Mouse (Mus musculus): Measurements from ENCODE around the gene Pnpla5. TPM values are rescaled to one million over a fixed set of nuclear protein-coding genes. Genes with fewer than 3 reads are reported as not detected.
"Not testable (repeated sequence)": the region's sequence is repeated elsewhere in the genome, so short reads cannot be mapped to it uniquely, and the experiment has no call there.

The Pnpla5 gene
- polyA plus RNA-seq, 1 experiment: not detected

GRCm38 (mm10) chr15:84121036-84121435, 1.9 kb downstream of the Pnpla5 start:
- Histone ChIP-seq H3K4me1 (ENCODE audit: control insufficient read depth, insufficient read depth, low read length) (no peaks in the 10 kb centered on the region), H3K27ac (ENCODE audit: insufficient read depth, low read length) (no peak overlapping the region), H3K4me3 (ENCODE audit: insufficient read depth, low read length) (no peak overlapping the region)
- no peak for TF ChIP-seq POLR2A (IDR thresholded peaks at IDR 0.05; ENCODE audit: low read depth, low read length)
- TF ChIP-seq CTCF (IDR thresholded peaks at IDR 0.05; ENCODE audit: borderline replicate concordance, insufficient read depth, low read length): no peak

DNA sequence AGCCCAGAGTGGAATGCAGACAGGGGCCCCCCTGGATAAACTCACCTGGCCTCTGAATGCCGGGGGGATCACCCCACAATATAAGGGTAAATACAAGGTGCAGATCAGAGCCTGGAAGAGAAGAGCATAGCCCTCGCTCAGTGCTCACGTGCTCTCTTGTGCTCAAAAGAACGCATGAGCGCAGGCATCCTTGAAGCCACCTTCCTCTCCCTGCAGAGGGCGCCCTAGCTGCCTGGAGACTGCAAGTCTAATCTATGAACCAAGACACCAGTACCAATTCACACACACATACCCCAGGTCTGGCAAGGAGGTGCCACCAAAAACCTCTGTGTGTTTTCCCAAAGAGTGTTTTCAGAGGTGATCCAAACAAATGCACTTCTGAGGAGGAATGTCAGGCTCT, 2.4 kb downstream of the Pnpla5 start:
- TF ChIP-seq POLR2A (IDR thresholded peaks at IDR 0.05; ENCODE audit: low read depth, low read length): no peak
- peak; percentile 27; the same call in 1 of the 2 replicates for TF ChIP-seq CTCF (IDR thresholded peaks at IDR 0.05; ENCODE audit: borderline replicate concordance, insufficient read depth, low read length)
- no peak overlapping the region for H3K4me3 ChIP-seq (ENCODE audit: insufficient read depth, low read length)
- H3K4me1 ChIP-seq (ENCODE audit: control insufficient read depth, insufficient read depth, low read length): no peaks in the 10 kb centered on the region
- no peak overlapping the region for H3K27ac ChIP-seq (ENCODE audit: insufficient read depth, low read length)

- Histone ChIP-seq H3K27ac (ENCODE audit: insufficient read depth, low read length) (no peak overlapping the region), H3K4me3 (ENCODE audit: insufficient read depth, low read length) (no peak overlapping the region), H3K4me1 (ENCODE audit: control insufficient read depth, insufficient read depth, low read length) (no peaks in the 10 kb centered on the region)
- TF ChIP-seq POLR2A (IDR thresholded peaks at IDR 0.05; ENCODE audit: low read depth, low read length) (no peak), CTCF (IDR thresholded peaks at IDR 0.05; ENCODE audit: borderline replicate concordance, insufficient read depth, low read length) (no peak)
Measured at GRCm38 (mm10) chr15:84116466-84116865, 6.5 kb downstream of the Pnpla5 start.

- TF ChIP-seq CTCF (IDR thresholded peaks at IDR 0.05; ENCODE audit: borderline replicate concordance, insufficient read depth, low read length) (no peak), POLR2A (IDR thresholded peaks at IDR 0.05; ENCODE audit: low read depth, low read length) (no peak)
- H3K4me3 ChIP-seq (ENCODE audit: insufficient read depth, low read length): no peak overlapping the region
Measured at GRCm38 (mm10) chr15:84115727-84116126, 7.2 kb downstream of the Pnpla5 start.

GRCm38 (mm10) chr15:84113873-84114272, 9.1 kb downstream of the Pnpla5 start:
- TF ChIP-seq POLR2A (IDR thresholded peaks at IDR 0.05; ENCODE audit: low read depth, low read length): no peak
- TF ChIP-seq CTCF (IDR thresholded peaks at IDR 0.05; ENCODE audit: borderline replicate concordance, insufficient read depth, low read length): no peak
- no peak overlapping the region for H3K4me3 ChIP-seq (ENCODE audit: insufficient read depth, low read length)
- no peak overlapping the region for H3K27ac ChIP-seq (ENCODE audit: insufficient read depth, low read length)

More at GRCm38 (mm10) chr15:84115727-84116126, 7.2 kb downstream of the Pnpla5 start:
- no peak overlapping the region for H3K27ac ChIP-seq (ENCODE audit: insufficient read depth, low read length)
- no peaks in the 10 kb centered on the region for H3K4me1 ChIP-seq (ENCODE audit: control insufficient read depth, insufficient read depth, low read length)

DNA sequence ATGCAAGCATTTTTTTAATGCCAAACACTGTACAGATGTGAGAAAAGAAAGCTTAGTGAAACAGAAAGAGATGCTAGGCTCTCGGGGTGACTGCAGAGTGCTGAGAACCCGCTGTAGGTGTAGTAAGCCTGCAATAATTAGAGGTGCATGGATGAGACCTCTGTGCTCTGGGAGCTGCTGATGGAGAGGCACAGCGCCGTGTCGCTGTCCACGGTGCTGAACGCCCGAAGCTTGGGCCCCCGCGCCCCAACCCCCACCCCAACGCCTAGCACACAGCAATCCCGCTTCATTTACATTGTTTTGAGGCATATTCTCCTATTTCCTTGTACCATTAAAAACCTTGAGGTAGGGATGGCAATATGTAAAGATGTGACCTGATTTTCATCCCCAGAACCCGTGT, 14.1 kb downstream of the Pnpla5 start:
- Histone ChIP-seq H3K4me3 (ENCODE audit: insufficient read depth, low read length) (no peak overlapping the region), H3K4me1 (ENCODE audit: control insufficient read depth, insufficient read depth, low read length) (no peaks in the 10 kb centered on the region), H3K27ac (ENCODE audit: insufficient read depth, low read length) (no peak overlapping the region)
- TF ChIP-seq POLR2A (IDR thresholded peaks at IDR 0.05; ENCODE audit: low read depth, low read length) (no peak), CTCF (IDR thresholded peaks at IDR 0.05; ENCODE audit: borderline replicate concordance, insufficient read depth, low read length) (no peak)

More at GRCm38 (mm10) chr15:84113873-84114272, 9.1 kb downstream of the Pnpla5 start:
- no peaks in the 10 kb centered on the region for H3K4me1 ChIP-seq (ENCODE audit: control insufficient read depth, insufficient read depth, low read length)

DNA sequence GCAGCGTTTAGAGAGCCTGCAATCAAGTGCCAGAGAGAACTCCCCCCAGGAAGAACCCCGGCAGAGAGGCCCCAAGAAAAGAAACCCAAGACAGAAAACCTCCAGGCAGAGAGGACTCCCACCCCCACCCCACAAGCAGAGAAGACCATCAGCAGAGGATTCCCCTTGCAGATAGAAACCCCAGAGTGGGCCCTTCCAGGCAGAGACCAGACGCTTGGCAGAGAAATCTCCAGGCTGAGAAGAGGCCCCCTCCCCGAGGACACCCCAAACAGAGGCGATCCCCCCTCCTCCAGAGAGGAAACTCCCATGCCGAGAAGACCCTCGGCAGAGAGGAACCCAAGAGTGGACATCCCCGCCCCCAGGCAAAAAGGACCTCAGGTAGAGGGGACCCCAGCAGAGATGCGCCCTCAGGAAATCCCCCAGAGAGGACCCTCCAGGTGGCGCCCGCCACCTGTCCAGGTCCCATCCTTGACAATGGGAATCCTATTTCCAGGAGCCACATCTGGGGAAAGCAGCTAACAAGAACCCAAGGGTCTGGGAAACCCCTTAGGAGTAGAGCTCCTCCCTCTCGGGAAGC, 17.0 kb downstream of the Pnpla5 start:
- Histone ChIP-seq H3K4me3 (ENCODE audit: insufficient read depth, low read length) (peak overlapping the region; percentile 27), H3K4me1 (ENCODE audit: control insufficient read depth, insufficient read depth, low read length) (no peaks in the 10 kb centered on the region), H3K27ac (ENCODE audit: insufficient read depth, low read length) (no peak overlapping the region)
- no peak for TF ChIP-seq POLR2A (IDR thresholded peaks at IDR 0.05; ENCODE audit: low read depth, low read length)
- TF ChIP-seq CTCF (IDR thresholded peaks at IDR 0.05; ENCODE audit: borderline replicate concordance, insufficient read depth, low read length): no peak

- TF ChIP-seq POLR2A (IDR thresholded peaks at IDR 0.05; ENCODE audit: low read depth, low read length) (no peak), CTCF (IDR thresholded peaks at IDR 0.05; ENCODE audit: borderline replicate concordance, insufficient read depth, low read length) (no peak)
- no peaks in the 10 kb centered on the region for H3K4me1 ChIP-seq (ENCODE audit: control insufficient read depth, insufficient read depth, low read length)
- peak within 1 kb of the TSS; percentile 27 for H3K4me3 ChIP-seq (ENCODE audit: insufficient read depth, low read length)
- H3K27ac ChIP-seq (ENCODE audit: insufficient read depth, low read length): no peak within 1 kb of the TSS
Measured at GRCm38 (mm10) chr15:84105105-84105923, 17.7 kb downstream of the Pnpla5 start, which contains the start of gene Sult4a1. TSS of gene Sult4a1 (minus strand) at chr15:84105754.

- TF ChIP-seq POLR2A (IDR thresholded peaks at IDR 0.05; ENCODE audit: low read depth, low read length) (no peak), CTCF (IDR thresholded peaks at IDR 0.05; ENCODE audit: borderline replicate concordance, insufficient read depth, low read length) (no peak)
- H3K4me1 ChIP-seq (ENCODE audit: control insufficient read depth, insufficient read depth, low read length): no peaks in the 10 kb centered on the region
- H3K27ac ChIP-seq (ENCODE audit: insufficient read depth, low read length): no peak overlapping the region
- no peak overlapping the region; the same call in 1 of the 2 replicates for H3K4me3 ChIP-seq (ENCODE audit: insufficient read depth, low read length)
Measured at GRCm38 (mm10) chr15:84104626-84105025, 18.3 kb downstream of the Pnpla5 start.

DNA sequence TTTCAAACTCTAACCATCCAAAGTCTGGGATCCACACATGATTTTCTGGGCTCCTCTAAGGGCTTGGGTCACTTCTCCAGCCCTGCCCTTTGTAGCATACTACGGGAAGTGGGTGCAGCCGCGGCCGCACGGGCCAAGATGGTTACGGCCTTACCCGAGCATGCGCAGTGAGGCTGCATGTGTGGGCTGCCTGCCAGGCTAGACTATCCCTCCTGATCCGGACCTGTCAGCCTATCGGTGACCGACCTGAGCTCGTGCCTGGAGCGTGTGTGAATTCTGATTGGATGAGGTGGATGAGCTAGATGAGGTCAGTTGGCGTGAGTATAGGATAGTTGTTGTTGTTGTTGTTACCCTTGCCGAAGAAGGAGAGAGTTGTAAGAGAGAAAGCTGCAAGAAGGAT, 25.4 kb downstream of the Pnpla5 start:
- not testable (repeated sequence) for H3K27ac ChIP-seq (ENCODE audit: insufficient read depth, low read length); H3K4me1 ChIP-seq (ENCODE audit: control insufficient read depth, insufficient read depth, low read length); H3K4me3 ChIP-seq (ENCODE audit: insufficient read depth, low read length)

Measured in embryonic fibroblast, embryonic 13.5 days (primary cell).